ENCODE assay signal across 23 mouse cellular contexts in the genomic region with DNA sequence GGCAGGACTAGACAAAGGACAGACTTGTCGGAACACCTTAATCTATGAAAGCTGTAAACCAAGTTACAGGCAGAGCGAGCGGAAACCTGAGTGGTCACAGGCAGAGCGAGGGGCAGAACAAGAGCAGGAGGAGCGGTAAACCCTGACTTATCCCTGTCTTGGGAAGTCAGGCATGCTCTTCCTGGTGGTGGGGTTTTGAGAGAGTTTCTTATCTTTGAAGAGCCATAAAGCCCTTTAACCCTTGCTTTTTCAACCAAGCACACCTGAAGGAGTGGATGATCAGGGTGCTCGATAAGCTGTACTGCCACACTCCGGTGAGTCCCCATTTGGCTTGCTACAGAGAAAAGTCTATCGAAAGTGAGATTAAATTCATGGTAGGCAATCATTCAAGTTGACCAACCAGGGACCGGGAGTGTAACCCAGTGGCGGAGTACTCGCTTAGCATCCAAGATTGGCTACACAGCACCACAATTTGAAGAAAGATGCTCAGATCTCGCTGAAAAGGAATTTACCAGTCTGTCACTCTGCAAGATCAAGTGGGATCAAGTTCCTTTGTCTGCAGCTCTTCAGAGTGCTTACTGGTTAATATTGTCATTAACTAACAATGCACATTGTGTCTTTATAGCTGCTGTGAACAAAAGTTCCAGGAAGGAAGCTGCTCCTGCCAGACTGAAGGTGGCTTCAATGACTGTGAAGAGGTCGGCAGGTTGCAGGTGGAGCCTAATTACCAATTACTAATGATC.
A peak's percentile ranks its signal among the peaks of the same experiment; 100 is the strongest.
DNase-seq lines count a peak whose midpoint lies in the region; ATAC-seq and TF ChIP-seq lines count a peak whose summit lies in the region.
"Had no signal": no experiment of that assay in that cellular context is flagged by ENCODE, and none has a peak within 500 bp of the region (broad histone marks: within the 10 kb centered on the region; RNA-seq: fewer than 3 reads in every experiment).

No protein-coding gene starts in this region.

- TF ChIP-seq POLR2A in kidney, adult 2 months (IDR thresholded peaks at IDR 0.05; ENCODE audit: low read depth, low read length) = no peak

- H3K4me3 ChIP-seq in embryonic facial prominence, embryonic 14.5 days (ENCODE audit: low read depth, low read length) = no peak overlapping the region
- H3K4me3 ChIP-seq in embryonic facial prominence, embryonic 10.5 days = no peak overlapping the region
- H3K4me3 ChIP-seq in kidney, embryonic 16.5 days (ENCODE audit: low read length) = no peak overlapping the region
- no peak overlapping the region for H3K4me3 ChIP-seq in kidney, adult 2 months (ENCODE audit: insufficient read depth, low read depth, low read length)
- H3K4me3 ChIP-seq in intestine, embryonic 14.5 days (ENCODE audit: low read depth, low read length) = no peak overlapping the region
- H3K4me3 ChIP-seq in intestine, postnatal 0 days (ENCODE audit: low read depth, low read length) = no peak overlapping the region
- no peak overlapping the region for H3K4me3 ChIP-seq in gastrocnemius, adult 2 months
- H3K4me3 ChIP-seq: embryonic facial prominence, embryonic 13.5 days; forebrain, embryonic 12.5 days; heart, embryonic 10.5 days; heart, embryonic 13.5 days; hindbrain, embryonic 13.5 days had no signal

- H3K9me3 ChIP-seq in embryonic facial prominence, embryonic 14.5 days (ENCODE audit: control insufficient read depth, low read length) = no peaks in the 10 kb centered on the region
- no peaks in the 10 kb centered on the region for H3K9me3 ChIP-seq in embryonic facial prominence, embryonic 10.5 days
- no peaks in the 10 kb centered on the region for H3K9me3 ChIP-seq in kidney, embryonic 16.5 days (ENCODE audit: low read length)
- H3K9me3 ChIP-seq in intestine, embryonic 14.5 days (ENCODE audit: control insufficient read depth, low read length) = no peaks in the 10 kb centered on the region
- no peaks in the 10 kb centered on the region for H3K9me3 ChIP-seq in intestine, postnatal 0 days (ENCODE audit: control insufficient read depth)
- H3K9me3 ChIP-seq: embryonic facial prominence, embryonic 13.5 days; forebrain, embryonic 12.5 days; heart, embryonic 10.5 days; heart, embryonic 13.5 days; hindbrain, embryonic 13.5 days had no signal

- DNase-seq in embryonic facial prominence, embryonic 14.5 days (ENCODE audit: low spot score) = peak; percentile 5
- no peak for DNase-seq in embryonic facial prominence, embryonic 10.5 days (ENCODE audit: low spot score)
- no peak for DNase-seq in kidney, adult 2 months
- no peak for DNase-seq in intestine, embryonic 14.5 days (ENCODE audit: low spot score)
- DNase-seq in urinary bladder, postnatal 10 days (ENCODE audit: low spot score) = no peak
- DNase-seq in gastrocnemius, adult 2 months = no peak
- DNase-seq: adrenal gland, postnatal 10 days; adrenal gland, postnatal 36 days; cerebellum, adult 18-20 months; cerebellum, adult 9-10 months; cerebellum, postnatal 25 days; gastrocnemius, postnatal 14 days; heart, adult 18-20 months; kidney, adult 18-20 months had no signal

- no peak overlapping the region for H3K4me2 ChIP-seq in embryonic facial prominence, embryonic 14.5 days (ENCODE audit: low read depth, low read length)
- H3K4me2 ChIP-seq in kidney, embryonic 16.5 days (replicated peaks; ENCODE audit: low read depth, low read length) = no peak overlapping the region
- no peak overlapping the region for H3K4me2 ChIP-seq in intestine, embryonic 14.5 days (ENCODE audit: low read length)
- peak overlapping the region; percentile 40 for H3K4me2 ChIP-seq in intestine, postnatal 0 days (replicated peaks; ENCODE audit: low read depth)
- H3K4me2 ChIP-seq: embryonic facial prominence, embryonic 13.5 days; forebrain, embryonic 12.5 days; heart, embryonic 13.5 days; hindbrain, embryonic 13.5 days had no signal

- intact Hi-C loops in gastrocnemius, adult 2 months (cut with DNase I) = no loop called here

- H3K27me3 ChIP-seq in embryonic facial prominence, embryonic 14.5 days (replicated peaks; ENCODE audit: control insufficient read depth, insufficient read depth, low read length) = no peaks in the 10 kb centered on the region
- H3K27me3 ChIP-seq in embryonic facial prominence, embryonic 10.5 days (replicated peaks; ENCODE audit: low read depth, poor library complexity, severe bottlenecking) = no peaks in the 10 kb centered on the region
- H3K27me3 ChIP-seq in kidney, embryonic 16.5 days (ENCODE audit: insufficient read depth, low read length) = no peaks in the 10 kb centered on the region
- no peaks in the 10 kb centered on the region for H3K27me3 ChIP-seq in kidney, adult 2 months (replicated peaks; ENCODE audit: control insufficient read depth, insufficient read depth, low read length)
- no peaks in the 10 kb centered on the region for H3K27me3 ChIP-seq in intestine, embryonic 14.5 days (replicated peaks; ENCODE audit: control insufficient read depth, insufficient read depth, low read length)
- H3K27me3 ChIP-seq in intestine, postnatal 0 days (replicated peaks; ENCODE audit: control insufficient read depth, insufficient read depth, low read length) = no peaks in the 10 kb centered on the region
- H3K27me3 ChIP-seq: embryonic facial prominence, embryonic 13.5 days; forebrain, embryonic 12.5 days; heart, embryonic 13.5 days; hindbrain, embryonic 13.5 days had no signal

- H3K4me1 ChIP-seq in embryonic facial prominence, embryonic 14.5 days (ENCODE audit: control insufficient read depth, insufficient read depth, low read length) = no peaks in the 10 kb centered on the region
- H3K4me1 ChIP-seq in embryonic facial prominence, embryonic 10.5 days = no peaks in the 10 kb centered on the region
- H3K4me1 ChIP-seq in kidney, embryonic 16.5 days (ENCODE audit: insufficient read depth, low read length) = no peaks in the 10 kb centered on the region
- H3K4me1 ChIP-seq in kidney, adult 2 months (ENCODE audit: control insufficient read depth, insufficient read depth, low read length) = no peaks in the 10 kb centered on the region
- no peaks in the 10 kb centered on the region for H3K4me1 ChIP-seq in intestine, embryonic 14.5 days (replicated peaks; ENCODE audit: control insufficient read depth, insufficient read depth, low read length)
- H3K4me1 ChIP-seq in intestine, postnatal 0 days (replicated peaks; ENCODE audit: control insufficient read depth, insufficient read depth, low read length) = no peaks in the 10 kb centered on the region
- H3K4me1 ChIP-seq: embryonic facial prominence, embryonic 13.5 days; forebrain, embryonic 12.5 days; heart, embryonic 10.5 days; heart, embryonic 13.5 days; hindbrain, embryonic 13.5 days had no signal

- H3K36me3 ChIP-seq in embryonic facial prominence, embryonic 14.5 days (ENCODE audit: control insufficient read depth, insufficient read depth, low read length) = no peaks in the 10 kb centered on the region
- no peaks in the 10 kb centered on the region for H3K36me3 ChIP-seq in embryonic facial prominence, embryonic 10.5 days (replicated peaks)
- no peaks in the 10 kb centered on the region for H3K36me3 ChIP-seq in kidney, embryonic 16.5 days (ENCODE audit: insufficient read depth, low read length)
- no peaks in the 10 kb centered on the region for H3K36me3 ChIP-seq in kidney, adult 2 months (ENCODE audit: control insufficient read depth, insufficient read depth, low read length)
- no peaks in the 10 kb centered on the region for H3K36me3 ChIP-seq in intestine, embryonic 14.5 days (ENCODE audit: control insufficient read depth, insufficient read depth, low read length)
- H3K36me3 ChIP-seq in intestine, postnatal 0 days (ENCODE audit: control insufficient read depth, insufficient read depth) = no peaks in the 10 kb centered on the region
- H3K36me3 ChIP-seq: embryonic facial prominence, embryonic 13.5 days; forebrain, embryonic 12.5 days; heart, embryonic 10.5 days; heart, embryonic 13.5 days; hindbrain, embryonic 13.5 days had no signal

- H3K9ac ChIP-seq in embryonic facial prominence, embryonic 14.5 days (ENCODE audit: low read depth, low read length) = no peak overlapping the region
- H3K9ac ChIP-seq in kidney, embryonic 16.5 days (replicated peaks; ENCODE audit: low read length) = no peak overlapping the region
- H3K9ac ChIP-seq in intestine, embryonic 14.5 days (ENCODE audit: low read length) = no peak overlapping the region
- no peak overlapping the region for H3K9ac ChIP-seq in intestine, postnatal 0 days (ENCODE audit: low read depth, low read length)
- H3K9ac ChIP-seq: embryonic facial prominence, embryonic 13.5 days; forebrain, embryonic 12.5 days; heart, embryonic 13.5 days; hindbrain, embryonic 13.5 days had no signal

- H3K27ac ChIP-seq in embryonic facial prominence, embryonic 14.5 days (replicated peaks; ENCODE audit: low read depth, low read length) = no peak overlapping the region
- no peak overlapping the region for H3K27ac ChIP-seq in embryonic facial prominence, embryonic 10.5 days (replicated peaks)
- H3K27ac ChIP-seq in kidney, embryonic 16.5 days (ENCODE audit: low read length) = no peak overlapping the region
- no peak overlapping the region for H3K27ac ChIP-seq in kidney, adult 2 months (ENCODE audit: insufficient read depth, low read depth, low read length)
- H3K27ac ChIP-seq in intestine, embryonic 14.5 days (ENCODE audit: low read depth) = no peak overlapping the region
- H3K27ac ChIP-seq in intestine, postnatal 0 days (ENCODE audit: low read depth, low read length) = no peak overlapping the region
- no peak overlapping the region for H3K27ac ChIP-seq in gastrocnemius, adult 2 months
- H3K27ac ChIP-seq: embryonic facial prominence, embryonic 13.5 days; forebrain, embryonic 12.5 days; heart, embryonic 10.5 days; heart, embryonic 13.5 days; hindbrain, embryonic 13.5 days had no signal

- no peak for TF ChIP-seq CTCF in kidney, adult 2 months (conservative IDR thresholded peaks at IDR 0.05; ENCODE audit: insufficient read depth, insufficient read length, low read depth, low read length)
- no peak for TF ChIP-seq CTCF in intestine, postnatal 0 days (IDR thresholded peaks at IDR 0.05; ENCODE audit: low read depth)
- no peak for TF ChIP-seq CTCF in gastrocnemius, adult 2 months (IDR thresholded peaks at IDR 0.05)

- no peak for ATAC-seq in embryonic facial prominence, embryonic 14.5 days (ENCODE audit: low read depth)
- peak; percentile 27; the same call in 1 of the 2 replicates for ATAC-seq in kidney, embryonic 16.5 days (ENCODE audit: low FRiP score, low TSS enrichment)
- 0 out of 2 replicates have a peak, but pooled peaks have one; percentile 43 for ATAC-seq in intestine, embryonic 14.5 days (replicated peaks; ENCODE audit: low FRiP score, low TSS enrichment, low read depth)
- ATAC-seq in intestine, postnatal 0 days = no peak
- ATAC-seq: forebrain, embryonic 16.5 days; hindbrain, embryonic 16.5 days had no signal

- 82% methylated on average over 13 of the region's 13 CpGs for WGBS in embryonic facial prominence, embryonic 14.5 days
- WGBS in embryonic facial prominence, embryonic 10.5 days = 79% methylated on average over 13 of the region's 13 CpGs
- 62% methylated on average over 13 of the region's 13 CpGs for WGBS in kidney, embryonic 16.5 days
- 70% methylated on average over 13 of the region's 13 CpGs for WGBS in kidney, adult 2 months
- WGBS in intestine, embryonic 14.5 days = 75% methylated on average over 13 of the region's 13 CpGs
- WGBS in intestine, postnatal 0 days = 54% methylated on average over 13 of the region's 13 CpGs

Comparison
In these comparisons a context has a peak if more than half of its experiments do, and no peak if none do; other contexts are left out.
1. ATAC-seq: peak in kidney, embryonic 16.5 days (single experiment) and intestine, embryonic 14.5 days (single experiment); none in embryonic facial prominence, embryonic 14.5 days (single experiment) and intestine, postnatal 0 days (single experiment).